12 mouse cellular contexts compared by ENCODE assay signal in genomic region chr3:50003970-50004683, GRCm38 (mm10).
DNase-seq lines count a peak whose midpoint lies in the region; ATAC-seq and TF ChIP-seq lines count a peak whose summit lies in the region.
"Had no signal": no experiment of that assay in that cellular context is flagged by ENCODE, and none has a peak within 500 bp of the region (broad histone marks: within the 10 kb centered on the region; RNA-seq: fewer than 3 reads in every experiment).

No protein-coding gene starts in this region.

- no peak overlapping the region for H3K4me3 ChIP-seq in heart, embryonic 13.5 days
- H3K4me3 ChIP-seq in liver, adult 2 months (ENCODE audit: insufficient read depth, low read depth, low read length): no peak overlapping the region
- H3K4me3 ChIP-seq in forebrain, embryonic 16.5 days (replicated peaks; ENCODE audit: low read length): no peak overlapping the region
- no peak overlapping the region for H3K4me3 ChIP-seq in midbrain, postnatal 0 days (ENCODE audit: low read depth, low read length)
- H3K4me3 ChIP-seq: embryonic facial prominence, embryonic 12.5 days; layer of hippocampus, adult 2 months had no signal

- peak overlapping the region; percentile 45; the same call in 1 of the 2 replicates for H3K27ac ChIP-seq in heart, embryonic 13.5 days (replicated peaks)
- H3K27ac ChIP-seq in liver, adult 2 months (replicated peaks; ENCODE audit: insufficient read depth, low read depth, low read length): no peak overlapping the region
- H3K27ac ChIP-seq in forebrain, embryonic 16.5 days (ENCODE audit: low read length): peak overlapping the region; percentile 77
- no peak overlapping the region for H3K27ac ChIP-seq in midbrain, postnatal 0 days (ENCODE audit: low read depth, low read length)
- H3K27ac ChIP-seq: embryonic facial prominence, embryonic 12.5 days; layer of hippocampus, adult 2 months had no signal

- H3K36me3 ChIP-seq in heart, embryonic 13.5 days: no peaks in the 10 kb centered on the region
- H3K36me3 ChIP-seq in liver, adult 2 months (ENCODE audit: control insufficient read depth, insufficient read depth, low read length): no peaks in the 10 kb centered on the region
- H3K36me3 ChIP-seq in forebrain, embryonic 16.5 days (ENCODE audit: control insufficient read depth, insufficient read depth): no peaks in the 10 kb centered on the region
- no peaks in the 10 kb centered on the region for H3K36me3 ChIP-seq in midbrain, postnatal 0 days (ENCODE audit: insufficient read depth, low read length)
- H3K36me3 ChIP-seq: embryonic facial prominence, embryonic 12.5 days had no signal

- ATAC-seq in heart, embryonic 13.5 days (ENCODE audit: extremely low read depth, insufficient number of reproducible peaks, low FRiP score, low TSS enrichment): no peak
- ATAC-seq in forebrain, embryonic 16.5 days: peak; percentile 98
- no peak for ATAC-seq in midbrain, postnatal 0 days (ENCODE audit: low FRiP score)
- ATAC-seq: lung, postnatal 0 days had no signal

- TF ChIP-seq CTCF in liver, adult 2 months (IDR thresholded peaks at IDR 0.05; ENCODE audit: low read depth, low read length): no peak
- no peak for TF ChIP-seq CTCF in midbrain, postnatal 0 days (IDR thresholded peaks at IDR 0.05)

- DNase-seq in heart, adult 11 months: no peak
- DNase-seq in liver, adult 2 months (ENCODE audit: extremely low read depth, low read depth, low spot score): peak; percentile 8
- no peak for DNase-seq in liver
- DNase-seq in midbrain, postnatal 0 days (ENCODE audit: low spot score): peak; percentile 47
- DNase-seq in embryo, embryonic 11 days: no peak
- DNase-seq: adrenal gland, postnatal 25 days; cerebellum, adult 8-10 months had no signal

- no peaks in the 10 kb centered on the region for H3K79me2 ChIP-seq in liver, adult 2 months (ENCODE audit: control insufficient read depth, insufficient read depth, low read length)

- peak overlapping the region; percentile 6; the same call in 1 of the 2 replicates for H3K4me2 ChIP-seq in heart, embryonic 13.5 days
- H3K4me2 ChIP-seq in forebrain, embryonic 16.5 days (ENCODE audit: low read length): no peak overlapping the region
- H3K4me2 ChIP-seq in midbrain, postnatal 0 days (ENCODE audit: low read depth, low read length, poor library complexity, severe bottlenecking): no peak overlapping the region
- H3K4me2 ChIP-seq: embryonic facial prominence, embryonic 12.5 days had no signal

- no peaks in the 10 kb centered on the region for H3K9me3 ChIP-seq in heart, embryonic 13.5 days
- H3K9me3 ChIP-seq in forebrain, embryonic 16.5 days (ENCODE audit: control insufficient read depth, low read length): no peaks in the 10 kb centered on the region
- no peaks in the 10 kb centered on the region for H3K9me3 ChIP-seq in midbrain, postnatal 0 days (ENCODE audit: low read length)

- H3K4me1 ChIP-seq in heart, embryonic 13.5 days: peaks cover 9% of the 10 kb centered on the region
- H3K4me1 ChIP-seq in liver, adult 2 months (ENCODE audit: control insufficient read depth, insufficient read depth, low read length): no peaks in the 10 kb centered on the region
- H3K4me1 ChIP-seq in forebrain, embryonic 16.5 days (replicated peaks; ENCODE audit: control insufficient read depth, insufficient read depth, low read length): 0 out of 2 replicates have a peak, but pooled peaks cover 7% of the 10 kb centered on the region
- H3K4me1 ChIP-seq in midbrain, postnatal 0 days (ENCODE audit: insufficient read depth, low read length): no peaks in the 10 kb centered on the region
- H3K4me1 ChIP-seq: embryonic facial prominence, embryonic 12.5 days had no signal

- H3K27me3 ChIP-seq in heart, embryonic 13.5 days (replicated peaks): no peaks in the 10 kb centered on the region
- no peaks in the 10 kb centered on the region for H3K27me3 ChIP-seq in liver, adult 2 months (ENCODE audit: control insufficient read depth, insufficient read depth, low read length)
- no peaks in the 10 kb centered on the region for H3K27me3 ChIP-seq in forebrain, embryonic 16.5 days (replicated peaks; ENCODE audit: control insufficient read depth, insufficient read depth, low read length)
- H3K27me3 ChIP-seq in midbrain, postnatal 0 days (ENCODE audit: insufficient read depth, low read length): no peaks in the 10 kb centered on the region
- H3K27me3 ChIP-seq: embryonic facial prominence, embryonic 12.5 days had no signal

- WGBS in heart, embryonic 13.5 days: 22% methylated on average over 5 of the region's 5 CpGs
- 60% methylated on average over 5 of the region's 5 CpGs for WGBS in liver, adult 2 months
- 40% methylated on average over 5 of the region's 5 CpGs for WGBS in forebrain, embryonic 16.5 days
- WGBS in midbrain, postnatal 0 days: 36% methylated on average over 5 of the region's 5 CpGs

- no peak for TF ChIP-seq POLR2A in liver, adult 2 months (IDR thresholded peaks at IDR 0.05; ENCODE audit: extremely low read depth, insufficient read depth, low read length)

- H3K9ac ChIP-seq in heart, embryonic 13.5 days: no peak overlapping the region
- no peak overlapping the region for H3K9ac ChIP-seq in liver, adult 2 months (ENCODE audit: low read depth, low read length)
- no peak overlapping the region for H3K9ac ChIP-seq in forebrain, embryonic 16.5 days (replicated peaks; ENCODE audit: low read depth, low read length)
- H3K9ac ChIP-seq in midbrain, postnatal 0 days (replicated peaks; ENCODE audit: low read length, poor library complexity, severe bottlenecking): no peak overlapping the region
- H3K9ac ChIP-seq: embryonic facial prominence, embryonic 12.5 days had no signal

Comparison
In these comparisons a context has a peak if more than half of its experiments do, and no peak if none do; other contexts are left out.
1. DNase-seq: peak in liver, adult 2 months (single experiment) and midbrain, postnatal 0 days (single experiment); none in heart, adult 11 months (single experiment), liver (single experiment) and embryo, embryonic 11 days (single experiment).
2. H3K27ac ChIP-seq: peak in heart, embryonic 13.5 days (single experiment) and forebrain, embryonic 16.5 days (single experiment); none in liver, adult 2 months (single experiment) and midbrain, postnatal 0 days (single experiment).